Mouse (Mus musculus) layer of hippocampus, adult 8-10 months (tissue): ENCODE measurements at regions not wholly inside any gene's neighbourhood (a gene's known extent, or its start where the extent isn't known, plus 50 kb on each side); places are given as distances from the start of the nearest gene placed in this dataset.

Experiments used
- DNase-seq, 2 experiments: peaks; one replicate each; pipeline ENCODE4 v3.0.0; 2022; ENCODE audit warnings: low spot score in 2 of 2

GRCm38 (mm10) chr4:40400089-40400488, 71.9 kb upstream of the Tmem215 start:
- no peak for DNase-seq

DNA sequence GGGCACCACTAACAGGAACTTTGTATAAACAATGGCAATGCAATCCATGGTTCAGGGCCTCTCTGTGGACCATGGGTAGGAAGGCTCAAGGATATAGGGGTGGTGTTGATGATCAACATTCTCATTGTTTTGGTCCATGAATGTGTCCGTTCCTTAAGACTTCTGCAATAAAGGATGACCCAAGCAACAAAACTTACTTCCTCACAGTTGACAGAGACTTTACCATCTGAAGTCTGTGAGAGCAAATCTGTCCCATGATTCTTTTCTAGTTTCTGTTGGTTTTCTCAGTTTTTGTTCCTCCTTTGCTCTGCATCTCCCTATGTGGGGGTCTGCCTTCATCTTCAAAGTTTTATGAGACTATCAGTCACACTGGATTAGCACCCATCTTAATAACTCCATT, 81.8 kb upstream of the Tmem215 start:
- DNase-seq: no peak

GRCm38 (mm10) chr4:40385284-40385683, 86.7 kb upstream of the Tmem215 start:
- peak; percentile 15 to 27 for DNase-seq

DNA sequence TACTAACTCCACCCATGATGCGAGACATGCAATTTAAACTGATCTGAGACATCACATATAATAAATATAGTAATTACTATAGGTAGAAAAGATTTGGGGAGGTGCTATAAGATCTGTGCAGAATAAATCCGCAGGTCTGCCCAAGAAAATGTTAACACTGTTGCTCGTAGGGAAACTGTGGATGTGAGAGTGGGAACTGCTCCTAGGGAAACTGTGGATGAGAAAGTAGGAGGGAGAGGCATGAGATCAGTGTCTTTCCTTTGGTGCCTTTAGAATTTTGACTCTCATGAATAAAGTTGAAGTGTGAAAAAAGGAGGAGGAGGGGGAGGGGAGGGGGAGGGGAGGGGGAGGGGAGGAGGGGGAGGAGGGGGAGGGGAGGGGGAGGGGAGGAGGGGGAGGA, 87.3 kb upstream of the Tmem215 start:
- DNase-seq: no peak

- DNase-seq: no peak
These were observed 91.7 kb upstream of the Tmem215 start for GRCm38 (mm10) chr4:40380309-40380708.

GRCm38 (mm10) chr4:40375439-40376154, 96.4 kb upstream of the Ndufb6 start:
- DNase-seq: no peak

- no peak for DNase-seq
These were observed 95.0 kb upstream of the Ndufb6 start for GRCm38 (mm10) chr4:40374213-40374612.

GRCm38 (mm10) chr4:40364329-40364728, 85.1 kb upstream of the Ndufb6 start:
- no peak for DNase-seq

- DNase-seq: no peak
These were observed 80.1 kb upstream of the Ndufb6 start for GRCm38 (mm10) chr4:40359307-40359706.

GRCm38 (mm10) chr4:40357088-40357853, 78.0 kb upstream of the Ndufb6 start:
- DNase-seq: no peak

DNA sequence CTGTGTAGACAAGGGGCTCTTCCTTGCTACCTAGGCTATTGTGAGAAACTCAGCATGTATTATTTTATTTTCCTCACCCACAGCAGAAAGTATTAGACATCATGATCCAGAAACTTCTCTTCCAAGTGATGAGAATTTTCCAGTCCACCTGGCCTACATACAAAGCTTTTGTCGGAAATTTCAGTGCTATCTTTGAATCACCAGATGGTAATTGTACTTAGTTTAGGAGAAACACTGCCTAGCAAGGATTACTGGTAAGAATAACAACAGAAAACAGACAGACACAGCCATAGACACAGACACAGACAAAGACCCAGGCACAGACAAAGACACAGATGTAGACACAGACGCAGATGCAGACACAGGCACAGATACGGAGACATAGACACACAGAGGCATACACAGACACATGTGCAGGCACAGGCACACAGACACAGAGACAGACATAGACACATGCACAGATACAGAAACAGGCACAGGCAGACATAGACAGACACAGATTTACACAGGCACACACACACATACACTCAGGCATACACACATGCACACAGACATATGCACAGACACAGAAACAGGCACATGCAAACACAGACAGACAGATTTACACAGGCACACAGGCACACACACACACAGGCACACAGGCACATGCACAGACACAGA, 76.7 kb upstream of the Ndufb6 start:
- DNase-seq: peak; percentile 8 to 19

- DNase-seq: no peak
These were observed 75.2 kb upstream of the Ndufb6 start for GRCm38 (mm10) chr4:40354456-40354855.

DNA sequence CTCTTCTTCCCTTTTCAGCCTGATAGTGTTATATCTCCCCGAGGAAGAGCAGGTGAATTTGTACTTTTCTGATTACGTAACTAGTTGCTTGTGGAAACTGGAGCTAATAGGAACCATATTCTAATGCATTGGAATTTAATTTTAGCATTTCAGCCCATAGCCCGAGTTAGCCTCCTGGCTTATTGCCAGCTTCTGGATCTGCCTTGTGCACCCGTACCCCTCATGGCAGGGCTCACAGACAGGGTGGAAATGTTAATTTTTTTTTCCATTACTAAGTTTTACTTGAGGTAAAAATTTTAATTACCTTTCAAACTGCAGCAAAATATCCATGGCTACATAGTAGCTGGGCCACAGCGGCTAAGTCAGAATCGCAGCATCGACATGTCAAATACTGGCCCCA, 72.4 kb upstream of the Ndufb6 start:
- DNase-seq: no peak

- no peak for DNase-seq
These were observed 71.9 kb upstream of the Ndufb6 start for GRCm38 (mm10) chr4:40351090-40351489.

- DNase-seq: no peak
These were observed 66.6 kb upstream of the Ndufb6 start for GRCm38 (mm10) chr4:40345847-40346246.

DNA sequence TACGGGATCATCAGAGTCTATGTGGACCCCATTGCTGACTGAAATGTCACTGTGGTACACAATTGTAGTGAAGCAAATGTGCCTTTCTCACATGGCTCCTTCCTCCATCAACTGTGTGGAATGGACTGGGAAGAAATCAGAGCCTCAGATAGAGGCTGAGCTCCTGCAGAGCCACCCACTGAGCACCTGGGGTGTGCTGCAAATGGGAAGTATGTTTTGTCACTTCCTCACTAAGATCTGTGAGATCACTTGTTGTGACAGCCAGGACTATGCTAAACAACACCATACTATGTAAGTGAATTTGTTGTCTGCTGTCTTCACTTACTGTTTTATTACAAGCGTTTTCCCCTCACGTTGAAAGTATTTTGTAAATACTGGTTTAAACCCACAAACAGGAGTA, 63.0 kb upstream of the Ndufb6 start:
- no peak for DNase-seq

DNA sequence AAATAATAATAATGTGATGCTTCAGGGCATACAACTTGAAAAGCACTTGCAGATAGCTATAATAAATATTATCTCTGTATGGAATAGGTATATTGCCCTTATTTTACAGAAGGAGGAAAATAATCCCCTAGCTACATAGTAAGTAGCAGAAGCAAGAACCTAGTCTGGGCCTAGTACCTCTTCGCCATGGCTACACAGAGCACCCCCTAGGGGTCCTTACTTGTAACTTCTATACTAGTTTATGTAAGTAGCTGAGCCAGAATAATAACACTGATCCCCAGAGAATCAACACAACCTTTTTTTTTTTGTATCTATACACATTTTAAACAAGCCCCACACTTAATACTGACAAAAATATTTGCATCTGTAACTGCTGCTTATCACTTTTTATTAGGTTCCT, 55.6 kb upstream of the Ndufb6 start:
- no peak for DNase-seq

DNA sequence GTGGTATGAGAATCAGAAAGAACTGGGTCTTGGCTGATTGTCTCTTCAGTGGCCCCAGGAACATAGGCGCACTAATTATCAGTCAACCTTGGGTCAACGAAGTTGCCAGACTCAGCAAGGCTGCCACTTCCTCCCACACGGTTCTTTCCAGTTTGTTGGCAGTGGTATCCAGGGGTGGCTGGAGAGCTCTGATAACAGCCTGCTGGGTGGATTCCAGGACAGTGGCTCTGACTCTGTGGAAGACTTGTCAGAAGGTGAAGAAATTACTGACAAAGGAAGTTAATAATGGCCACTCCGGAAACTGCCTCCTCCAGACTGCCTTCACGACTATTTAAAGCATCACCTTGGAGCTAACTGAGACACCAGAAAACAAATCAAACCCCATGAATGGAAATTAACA, 50.5 kb upstream of the Ndufb6 start:
- DNase-seq: no peak
